Mouse (Mus musculus) mouse trophoblast stem cell (cell line): ENCODE results near the gene Trp53i11.

Source experiments
- in situ Hi-C, 2 experiments: fragments of 300-500 bp; cut with MseI, MboI; formaldehyde crosslinking; loops; 2 replicates in 1 of 2; 3 replicates in 1 of 2; pipeline ENCODE4 v1.15.1; 2025

The Trp53i11 gene

DNA sequence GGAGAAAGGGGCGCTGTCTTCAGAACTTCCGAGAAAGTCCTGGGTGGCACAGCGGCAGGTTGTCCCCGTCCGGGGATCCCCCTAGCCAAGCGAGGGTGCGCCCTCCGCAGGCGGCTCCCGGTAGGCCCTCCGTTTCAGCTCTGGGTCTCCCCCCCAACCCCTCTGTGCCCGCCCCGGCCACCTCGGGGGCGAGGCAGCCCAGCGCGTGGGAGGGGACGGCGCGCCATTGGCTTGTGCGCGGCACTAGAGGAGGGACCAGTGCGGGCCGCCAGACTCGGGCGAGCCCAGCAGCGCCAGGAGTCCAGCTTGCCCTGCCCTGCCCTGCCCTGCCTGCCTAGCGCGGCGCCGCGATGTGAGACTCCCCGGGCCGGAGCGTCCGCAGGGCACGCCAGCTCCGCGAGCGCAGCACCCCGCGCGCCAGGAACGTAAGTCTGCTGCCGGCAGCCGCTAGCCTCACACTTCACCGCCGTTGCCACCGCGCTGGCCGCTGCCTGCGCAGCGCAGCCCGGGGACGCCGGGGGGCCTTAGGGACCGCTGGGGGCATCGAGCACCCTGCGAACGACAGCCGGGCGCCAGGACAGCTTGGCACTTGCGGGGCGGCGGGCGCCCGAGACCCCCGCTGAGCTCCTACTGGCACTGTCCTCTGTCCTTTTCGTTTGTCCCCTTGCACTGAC is at the start of gene Trp53i11:
Trp53i11 (plus strand) TSS at position 226 of the 674 bp plus-strand sequence.
- in situ Hi-C loops = no loop called here

DNA sequence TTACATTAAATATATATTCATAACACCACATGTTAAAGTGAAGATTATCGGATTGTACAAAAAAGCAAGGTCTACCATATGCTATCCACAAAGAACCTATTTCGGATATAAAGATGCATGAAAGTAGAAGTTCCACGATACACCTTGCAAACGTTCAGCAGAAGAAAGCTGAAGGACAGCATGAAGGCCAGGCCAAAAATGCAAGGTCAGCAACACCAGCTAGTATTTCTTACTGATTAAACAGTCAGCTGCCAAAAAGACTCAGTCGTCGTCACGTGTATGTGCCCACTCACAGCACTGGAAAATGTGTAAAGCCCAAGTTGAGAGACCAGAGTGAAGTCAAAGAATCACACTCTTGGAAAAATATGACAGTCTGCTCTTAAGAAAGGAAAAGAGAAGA is 47.9 kb upstream of the Trp53i11 start:
- in situ Hi-C loops = no loop called here

DNA sequence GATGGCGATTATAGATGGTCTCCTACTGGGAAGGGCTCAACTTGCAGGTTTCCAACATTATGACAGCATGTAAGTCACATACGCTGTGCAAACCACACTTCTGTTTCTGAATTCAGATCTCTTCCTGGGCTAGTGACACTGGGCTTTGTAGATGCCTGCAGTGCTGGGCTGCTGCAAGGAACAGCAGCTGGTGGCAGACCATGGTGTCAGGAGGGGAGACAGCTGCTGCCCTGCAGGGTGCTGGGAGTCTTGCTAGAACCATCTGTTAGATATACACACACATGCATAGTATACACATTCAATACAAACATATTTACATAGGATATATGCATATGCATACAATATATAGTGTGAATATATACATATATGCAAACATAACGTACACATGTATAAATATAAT is 46.0 kb upstream of the Trp53i11 start:
- in situ Hi-C loops = no loop called here

DNA sequence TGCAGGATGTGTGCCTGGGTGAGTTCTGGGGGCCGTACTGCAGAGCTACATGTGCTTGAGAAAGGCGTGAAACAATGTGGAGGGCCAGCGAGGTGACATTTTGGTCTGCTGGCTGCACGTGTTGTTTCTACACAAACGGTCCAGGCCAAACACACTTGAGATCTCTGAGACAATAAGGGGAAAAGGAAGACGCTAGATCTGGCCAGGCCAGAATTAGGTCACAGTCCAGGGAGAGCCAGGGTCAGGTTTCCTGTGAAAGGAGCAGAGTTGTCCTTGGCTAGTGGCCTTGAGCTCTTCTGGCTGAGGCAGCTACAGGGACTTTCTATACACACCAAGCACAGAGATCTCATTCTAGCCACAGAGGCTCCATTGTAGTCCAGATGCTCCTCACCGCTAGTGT is 44.7 kb upstream of the Trp53i11 start:
- in situ Hi-C loops = no loop called here

DNA sequence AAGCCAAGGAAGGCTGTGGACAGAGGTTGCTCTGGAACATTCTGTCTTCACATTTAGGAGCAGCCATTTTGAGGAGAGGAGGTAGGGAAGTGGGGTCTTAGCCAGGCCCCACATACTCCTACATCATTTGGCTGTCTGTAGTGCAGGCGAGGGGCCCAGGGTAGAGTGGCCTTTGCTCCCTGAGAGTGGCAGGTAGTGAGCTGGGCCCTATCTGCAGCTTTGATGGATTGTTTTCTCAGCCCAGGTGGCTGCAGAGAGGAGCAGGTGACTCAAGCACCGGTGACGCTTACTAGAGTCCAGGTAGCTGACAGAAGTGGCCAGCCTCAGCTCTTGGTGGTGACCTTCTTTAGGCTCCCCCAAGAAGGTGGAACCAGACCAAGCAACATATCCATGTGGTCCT is 43.2 kb upstream of the Trp53i11 start:
- in situ Hi-C loops = no loop called here

DNA sequence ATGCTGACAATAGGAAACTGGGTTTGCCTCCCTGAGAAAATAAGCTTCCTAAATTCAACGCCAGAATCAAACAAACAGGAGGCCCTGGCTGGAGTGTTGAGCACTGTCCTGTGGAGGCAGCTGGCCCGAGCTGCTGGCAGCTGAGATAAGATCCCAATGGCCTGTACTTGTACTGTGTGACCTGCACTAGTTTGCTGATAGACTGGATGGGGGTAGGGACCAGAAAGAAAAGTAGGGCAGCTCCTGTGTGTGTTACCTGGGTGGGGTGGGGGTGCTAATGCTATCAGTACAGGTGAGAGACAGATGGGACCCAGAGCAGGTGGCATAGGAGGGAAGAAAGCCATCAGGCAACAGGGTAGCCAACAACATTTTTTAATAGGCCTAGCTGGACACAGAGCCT is 37.3 kb upstream of the Trp53i11 start:
- in situ Hi-C loops = no loop called here

DNA sequence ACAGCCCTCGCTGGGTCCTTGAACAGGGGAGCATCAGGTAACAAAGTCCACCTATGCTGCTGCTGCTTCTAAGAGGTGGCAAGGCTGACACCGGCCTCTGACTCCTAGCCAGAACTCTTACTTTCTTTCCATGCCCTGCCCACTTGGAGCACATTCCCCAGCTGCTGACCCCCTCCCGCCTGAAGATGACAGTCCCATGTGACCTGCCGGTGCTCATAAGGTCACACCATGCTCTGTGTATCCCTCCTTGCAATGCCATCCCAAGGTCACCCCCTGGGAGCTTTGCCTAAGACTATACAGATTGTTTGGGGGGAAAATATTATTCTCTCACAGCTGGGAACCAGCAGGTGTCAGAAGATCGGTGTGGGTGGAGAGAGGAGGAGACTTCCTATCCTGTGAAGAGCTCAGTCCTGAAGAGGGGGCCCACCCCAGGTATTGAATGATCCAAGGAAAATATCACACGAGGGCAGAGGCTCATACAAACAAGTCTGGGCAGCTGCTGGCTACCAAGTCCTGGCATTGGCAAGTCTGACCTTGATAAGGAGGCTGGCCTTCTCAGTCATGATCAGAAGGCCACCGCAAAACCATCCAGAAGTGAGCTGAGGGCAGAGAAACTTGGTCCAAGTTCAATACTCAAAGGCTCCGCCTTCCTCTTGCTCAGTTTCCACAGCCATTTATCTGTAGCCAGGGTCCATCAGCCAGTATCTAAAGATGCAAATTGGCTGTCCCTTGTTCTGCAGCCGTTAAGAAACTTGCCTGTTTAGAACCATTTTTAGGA is 36.5 kb upstream of the Trp53i11 start:
- in situ Hi-C loops = no loop called here

DNA sequence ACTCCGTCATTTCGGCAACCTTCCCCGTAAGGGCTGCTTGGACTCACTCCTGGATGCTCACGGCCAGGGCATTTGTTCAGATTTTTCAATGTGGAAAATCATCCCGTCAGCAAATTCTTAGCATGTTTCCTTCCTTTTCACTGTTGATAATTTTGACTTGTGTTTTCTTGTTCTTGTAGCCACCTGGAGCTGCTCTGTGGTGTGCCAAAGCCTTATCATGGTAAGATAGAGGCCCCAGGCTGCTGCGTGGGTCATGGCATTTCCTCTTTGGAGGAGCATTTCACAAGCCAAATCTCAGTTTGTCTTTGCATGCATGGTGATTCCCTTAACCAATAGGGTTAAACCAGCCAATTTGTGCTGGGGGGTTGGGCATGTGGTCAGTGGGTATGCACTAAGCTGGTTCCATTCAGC is 35.2 kb upstream of the Trp53i11 start:
- in situ Hi-C loops = no loop called here

DNA sequence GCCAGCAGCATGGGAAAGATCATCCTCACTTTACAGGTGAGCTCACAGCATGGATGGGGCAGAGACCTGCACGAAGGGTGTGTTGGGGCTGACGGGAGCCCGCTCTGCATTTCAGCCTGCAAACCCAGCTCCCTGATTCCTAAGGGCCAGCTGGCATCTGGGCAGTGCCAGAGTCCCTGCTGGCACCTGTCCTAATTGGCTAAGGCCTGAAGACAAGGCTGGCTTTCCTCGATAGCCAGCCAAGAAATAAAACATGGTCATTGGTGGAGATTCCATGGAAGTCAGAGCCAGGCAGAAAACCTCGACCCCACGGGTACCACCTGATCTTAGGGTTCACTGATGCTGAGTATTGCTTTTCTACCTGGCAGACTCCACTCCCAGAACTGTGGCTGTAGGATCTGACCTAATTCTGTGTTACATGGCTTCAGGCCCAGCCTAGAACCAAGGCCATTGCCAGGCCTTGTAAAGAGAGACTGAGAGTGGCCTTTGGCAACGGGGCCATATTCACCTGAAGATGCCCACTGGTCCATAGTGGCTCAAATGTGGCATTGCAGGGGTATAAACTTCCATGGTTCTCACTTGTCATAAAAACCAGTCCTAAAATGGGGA is 34.4 kb upstream of the Trp53i11 start:
- in situ Hi-C loops = no loop called here

DNA sequence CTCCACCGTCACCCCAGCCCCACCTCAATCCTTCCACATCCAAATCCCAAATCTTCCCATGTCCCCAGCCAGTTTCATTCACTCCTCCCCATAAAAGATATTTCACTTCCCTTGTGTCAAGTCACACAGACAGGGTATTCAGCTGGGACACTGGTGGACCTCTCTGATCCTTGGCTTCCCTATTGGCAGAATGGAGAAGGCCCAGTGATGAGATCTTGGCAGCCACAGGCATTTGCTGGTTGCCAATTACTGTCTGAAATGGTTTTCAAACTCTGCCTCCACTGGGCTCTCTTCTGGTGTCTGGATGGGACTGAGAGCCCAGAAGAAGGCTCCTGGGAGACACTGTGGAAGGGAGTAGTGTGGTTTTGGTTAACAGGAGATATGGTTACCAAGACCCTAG is 33.5 kb upstream of the Trp53i11 start:
- in situ Hi-C loops = no loop called here

DNA sequence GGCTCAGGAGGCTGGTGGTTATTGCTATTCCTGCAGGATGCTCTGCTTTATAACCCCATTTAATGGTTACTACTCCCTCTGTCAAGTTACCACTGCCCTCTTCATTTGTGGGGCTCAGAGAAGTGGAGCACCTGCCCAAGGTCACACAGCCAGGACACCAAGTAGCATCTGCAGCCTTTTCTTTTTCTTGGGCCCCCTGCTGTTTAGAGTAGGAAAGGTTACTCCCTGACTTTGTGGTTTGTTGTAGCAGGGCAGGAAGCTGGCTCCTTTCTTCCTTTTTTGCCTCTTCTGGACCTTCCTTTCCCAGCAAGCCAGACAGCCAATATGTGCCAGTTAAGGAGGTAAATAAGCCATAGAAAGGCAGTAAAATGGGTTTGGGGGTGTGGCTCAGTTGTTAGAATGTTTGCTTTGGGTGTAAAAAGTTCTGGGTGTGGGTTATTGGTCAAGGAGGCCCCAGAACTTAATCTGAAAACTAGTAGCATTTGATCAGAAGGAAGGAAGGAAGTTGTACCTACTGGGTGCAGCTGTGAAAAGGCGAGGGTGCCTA is 32.8 kb upstream of the Trp53i11 start:
- in situ Hi-C loops = no loop called here

DNA sequence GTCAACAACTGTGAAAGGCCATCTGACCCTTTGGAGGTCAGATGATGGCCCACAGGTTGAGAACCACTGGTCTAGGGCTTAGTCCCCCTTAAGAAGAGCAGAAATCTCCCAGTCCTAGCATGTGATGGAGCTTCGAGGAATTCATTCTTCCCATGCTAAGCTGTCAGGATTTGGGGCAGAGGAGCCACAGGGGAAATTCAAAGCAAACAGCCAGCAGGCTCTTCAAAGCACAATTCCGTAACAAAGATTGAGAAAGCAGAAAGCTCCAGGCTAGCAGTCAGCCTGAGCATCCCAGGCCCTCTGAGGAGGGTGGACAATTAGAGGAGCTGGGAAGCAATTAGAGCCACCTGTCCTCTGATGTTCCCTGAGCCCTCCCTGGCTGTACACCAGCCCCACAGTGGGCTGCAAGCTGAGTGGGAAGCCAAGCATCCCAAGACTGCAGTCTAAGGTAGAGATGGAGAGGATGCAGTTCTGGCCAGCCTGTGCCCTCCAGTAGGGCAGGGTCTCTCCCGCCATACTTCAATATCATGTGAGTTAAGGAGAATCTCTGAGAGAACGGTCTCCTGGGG is 26.8 kb upstream of the Trp53i11 start:
- in situ Hi-C loops = no loop called here

DNA sequence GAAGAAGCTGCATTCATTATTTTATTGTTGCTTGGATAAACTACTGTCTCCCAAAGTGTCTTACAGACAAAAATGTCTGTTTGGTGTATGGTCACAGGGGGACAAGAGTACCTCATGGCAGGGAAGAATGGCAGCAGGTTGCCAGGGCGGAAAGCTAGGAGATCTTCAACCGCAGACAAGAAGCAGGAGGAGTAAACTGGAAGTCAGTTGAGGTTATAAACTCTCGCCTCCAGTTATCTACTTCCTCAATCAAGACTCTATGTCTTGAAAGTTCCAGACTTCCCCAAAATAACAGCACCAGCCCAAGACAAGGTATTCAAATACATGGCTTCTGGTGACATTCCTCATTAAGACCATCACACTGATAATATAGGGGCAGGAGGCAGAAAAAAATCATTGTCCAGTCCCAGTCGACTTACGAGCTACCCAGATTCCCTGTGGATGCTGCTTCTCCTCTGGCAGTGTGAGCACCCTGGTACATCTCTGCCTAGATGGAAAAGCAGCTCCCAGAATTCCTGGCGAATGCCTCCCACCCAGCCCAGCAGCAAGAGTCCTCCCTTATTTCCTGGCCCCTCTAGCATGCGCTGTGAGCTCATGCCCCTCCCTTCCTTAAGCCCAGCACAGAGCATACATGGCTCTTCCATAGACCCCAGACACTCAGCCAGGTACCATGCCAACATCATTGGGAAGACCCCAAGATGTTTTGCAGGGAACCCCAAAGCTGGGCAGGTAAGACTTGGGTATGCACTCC is 25.3 kb upstream of the Trp53i11 start:
- in situ Hi-C loops = no loop called here

DNA sequence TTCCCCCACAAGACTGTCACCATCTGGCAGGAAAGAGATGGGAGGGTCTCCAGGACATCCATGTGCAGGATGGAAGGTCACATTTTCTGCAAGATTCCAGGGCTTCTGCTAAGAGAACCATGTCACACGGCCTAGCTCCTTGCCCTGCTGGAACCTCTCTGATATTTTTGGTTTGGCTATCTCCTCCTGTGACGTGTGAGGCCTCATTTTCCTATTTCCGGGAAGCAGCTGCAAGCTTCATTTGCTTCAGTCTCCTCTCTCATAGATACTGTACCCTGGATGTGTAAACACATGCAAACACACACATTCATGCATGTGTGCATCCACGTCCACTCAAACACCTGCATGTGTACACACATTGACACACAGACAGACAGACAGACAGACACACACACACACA is 24.6 kb upstream of the Trp53i11 start:
- in situ Hi-C loops = no loop called here

DNA sequence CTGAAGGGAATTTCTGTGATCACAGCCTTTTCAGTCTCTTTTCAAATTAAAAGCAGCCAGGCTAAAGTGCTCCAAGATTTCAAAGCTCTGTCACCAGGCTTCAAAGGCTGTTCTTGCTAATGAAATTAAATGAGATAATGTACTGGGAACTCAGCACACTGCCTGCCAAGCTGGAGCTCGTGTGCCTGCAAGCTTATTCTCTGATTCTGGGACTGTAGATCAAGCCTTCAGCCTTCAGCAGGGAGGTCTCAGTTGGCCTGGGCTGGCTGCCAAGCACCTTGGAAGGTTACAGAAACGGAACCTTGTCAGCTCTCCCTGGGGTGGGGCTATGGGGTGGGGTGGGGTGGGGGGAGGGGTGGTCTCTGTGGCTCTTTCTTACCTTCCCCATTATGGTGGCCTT is 24.0 kb upstream of the Trp53i11 start:
- in situ Hi-C loops = no loop called here

DNA sequence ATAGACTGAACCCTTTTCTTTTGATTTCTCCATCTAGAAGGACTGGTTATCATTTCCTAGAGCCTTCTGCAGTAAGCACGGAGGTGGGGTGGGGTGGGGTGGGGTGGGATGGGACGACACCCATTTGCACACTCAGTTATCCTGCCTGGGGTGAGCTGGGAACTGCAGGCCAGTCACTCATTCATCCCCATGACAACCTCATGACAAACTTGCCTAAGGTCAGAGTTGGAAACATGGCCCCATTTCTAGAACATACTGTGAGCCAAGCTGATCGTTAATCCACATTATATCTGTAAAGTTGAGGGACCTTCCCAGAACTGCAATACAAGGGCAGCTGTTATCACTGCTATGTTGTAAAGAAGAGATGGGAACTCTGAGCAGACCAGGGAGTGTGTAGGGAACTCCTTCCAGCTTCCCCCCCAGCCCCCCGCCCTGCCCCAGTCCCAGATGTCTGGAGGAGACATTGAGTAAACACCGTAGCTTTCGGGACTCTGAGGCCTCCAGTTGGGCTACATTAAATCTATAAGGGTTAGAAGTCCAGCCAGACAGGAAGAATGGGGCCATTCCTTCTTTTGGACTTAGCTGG is 23.5 kb upstream of the Trp53i11 start:
- in situ Hi-C loops = no loop called here

DNA sequence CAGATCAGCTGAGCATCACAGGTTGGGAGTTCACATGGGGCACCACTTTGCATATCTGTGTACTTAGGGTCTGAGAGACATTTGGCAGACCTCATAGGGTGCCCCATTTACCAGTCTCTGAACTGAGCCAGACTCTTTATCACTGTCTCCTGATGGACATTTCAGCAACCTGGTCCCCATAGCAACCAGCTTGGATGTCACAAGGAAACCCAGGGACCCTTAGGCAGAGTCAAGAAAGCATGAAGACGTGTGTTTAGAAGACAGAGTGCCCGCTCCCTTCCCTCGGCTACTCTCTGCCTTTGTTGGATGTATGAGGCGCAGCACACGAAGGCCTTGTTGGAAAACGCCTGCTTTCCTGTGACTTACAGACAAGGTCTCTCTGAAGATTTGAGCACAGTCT is 21.1 kb upstream of the Trp53i11 start:
- in situ Hi-C loops = no loop called here

DNA sequence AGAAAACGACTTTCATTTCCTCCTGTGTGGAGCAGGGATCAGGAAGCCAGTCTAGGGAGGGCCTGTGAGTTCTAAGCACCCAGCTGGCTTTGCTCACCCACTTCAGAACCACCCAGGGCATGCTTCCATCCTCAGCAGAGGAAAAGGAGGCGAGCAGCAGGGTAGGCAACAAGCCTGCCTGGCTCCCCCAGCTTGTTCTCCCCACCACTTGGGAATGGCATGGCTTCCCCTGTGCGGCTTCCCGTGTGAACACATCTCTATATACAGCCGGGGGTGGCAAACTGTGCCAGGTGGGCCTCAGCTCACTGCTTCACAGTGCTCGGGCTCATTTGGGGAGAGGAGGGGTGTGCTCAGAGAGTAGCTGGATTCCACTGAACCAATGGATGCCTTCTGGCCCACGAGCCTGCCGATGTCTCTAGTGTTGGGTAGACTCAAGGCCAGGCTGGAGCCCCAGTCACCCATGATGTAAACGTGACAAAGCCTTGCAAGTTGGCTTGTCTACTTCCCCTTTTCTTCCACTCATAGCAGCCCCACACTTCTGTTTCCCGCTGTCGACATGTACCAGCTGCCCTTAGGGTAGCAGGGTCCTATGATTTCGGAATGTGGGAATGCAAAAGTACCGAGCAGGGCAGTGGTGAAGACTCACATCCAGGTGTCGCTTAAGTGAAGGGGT is 20.5 kb upstream of the Trp53i11 start:
- in situ Hi-C loops = no loop called here

DNA sequence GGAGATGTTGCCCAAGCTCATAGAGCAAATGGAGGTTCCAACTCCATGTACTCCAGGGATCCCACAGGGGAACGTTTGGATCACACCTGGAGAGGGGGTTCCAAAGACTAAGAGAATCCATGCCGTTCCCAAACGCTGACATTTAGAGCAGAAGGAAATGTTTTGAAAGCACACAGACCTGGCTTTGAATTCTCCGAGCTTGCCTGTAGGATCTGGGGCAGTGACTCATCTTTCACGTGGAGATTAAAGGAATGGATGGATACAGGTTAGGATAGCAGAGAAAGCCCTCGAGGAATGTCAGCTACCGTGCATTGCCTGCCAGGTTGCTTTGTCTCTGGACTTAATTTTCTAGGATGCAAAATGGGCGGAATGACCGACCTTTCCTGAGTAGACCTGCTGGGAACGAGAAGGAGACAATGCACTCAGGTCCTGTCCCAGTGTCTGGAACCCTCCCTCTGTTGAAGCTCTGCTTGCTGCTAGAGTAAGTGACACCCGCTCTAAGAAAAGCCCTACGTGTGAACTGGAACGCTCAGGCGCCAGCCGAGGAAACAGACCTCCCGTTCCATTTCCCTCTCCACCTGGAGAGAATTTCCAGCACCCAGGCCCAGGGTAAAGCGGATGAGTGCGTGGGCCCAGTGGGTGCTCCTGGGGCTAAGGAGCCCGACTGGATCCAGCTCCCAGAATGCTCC is 17.0 kb upstream of the Trp53i11 start:
- in situ Hi-C loops = no loop called here

DNA sequence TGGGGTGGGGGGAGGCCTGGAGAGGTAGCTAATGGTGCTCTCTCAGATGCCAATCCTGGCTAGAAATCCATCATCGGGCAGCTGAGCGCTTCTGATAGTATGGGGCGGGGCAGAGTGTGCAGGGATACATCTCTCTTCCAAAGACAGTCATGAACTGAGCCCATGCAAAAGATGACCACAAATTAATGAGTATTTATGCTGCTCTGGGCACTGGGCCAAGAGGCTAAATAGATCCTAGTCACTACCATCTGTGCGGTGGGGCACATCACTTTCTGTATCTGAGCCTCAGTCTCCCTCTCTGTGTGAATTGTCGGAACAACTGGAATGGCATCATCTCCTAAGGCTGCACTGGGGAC is 16.5 kb upstream of the Trp53i11 start:
- in situ Hi-C loops = no loop called here
